Mouse (Mus musculus) thymus, adult 2 months (tissue): Measurements from ENCODE around the gene Def6. TPM values are rescaled to one million over a fixed set of nuclear protein-coding genes. Genes with fewer than 3 reads are reported as not detected.

Experiments used
- DNase-seq: peaks from one replicate; pipeline ENCODE4 v3.0.0; 2021
- H3K27ac ChIP-seq: fragments of 200-500 bp; 2 replicates; pipeline ENCODE4 v1.5.1; 2012; ENCODE audit warnings: low read length, control low read depth; ENCODE audit not compliant: control insufficient read depth, insufficient read depth
- H3K27me3 ChIP-seq: fragments of 200-500 bp; 2 replicates; pipeline ENCODE4 v1.6.1; 2012; ENCODE audit warnings: mild to moderate bottlenecking, low read length, moderate library complexity, mixed read lengths; ENCODE audit not compliant: control insufficient read depth, insufficient read depth
- H3K36me3 ChIP-seq: fragments of 200-500 bp; 2 replicates; pipeline ENCODE4 v1.6.1; 2012; ENCODE audit warnings: mild to moderate bottlenecking, low read length, moderate library complexity; ENCODE audit not compliant: control insufficient read depth, insufficient read depth
- H3K4me1 ChIP-seq: fragments of 200-500 bp; replicated peaks from 2 replicates; pipeline ENCODE4 v1.6.1; 2012; ENCODE audit warnings: low read length; ENCODE audit not compliant: control insufficient read depth, insufficient read depth
- H3K4me3 ChIP-seq: fragments of 200-500 bp; 2 replicates; pipeline ENCODE4 v1.5.1; 2012; ENCODE audit warnings: mild to moderate bottlenecking, low read length, control low read depth, moderate library complexity; ENCODE audit not compliant: control insufficient read depth, insufficient read depth
- CTCF ChIP-seq: fragments of 200-500 bp; IDR thresholded peaks from 2 replicates; pipeline ENCODE4 v1.5.1; 2012; ENCODE audit warnings: mild to moderate bottlenecking, control low read depth, low read length, moderate library complexity, borderline replicate concordance; ENCODE audit not compliant: control insufficient read depth, poor library complexity, insufficient read depth; ENCODE audit errors: extremely low read depth
- POLR2A ChIP-seq: fragments of 200-500 bp; IDR thresholded peaks from 2 replicates; pipeline ENCODE4 v1.6.1; 2012; ENCODE audit warnings: mild to moderate bottlenecking, low read length, control low read depth, moderate library complexity; ENCODE audit not compliant: control insufficient read depth, poor library complexity, insufficient read depth; ENCODE audit errors: extremely low read depth
- WGBS: fragments of 180-500 bp; shearing (Covaris S2); methylation state at CpG from one replicate; pipeline ENCODE4 v1.1.7; 2018; 5-methylcytosine and 5-hydroxymethylcytosine counted together
- polyA plus RNA-seq: library from polyadenylated mRNA; depleted of rRNA; stranded (reverse); fragments of >200 nt; gene quantifications from 2 replicates; pipeline ENCODE4 v1.2.3, GENCODE M21; 2012

The Def6 gene
- polyA plus RNA-seq, 1 experiment: 247 TPM

DNA sequence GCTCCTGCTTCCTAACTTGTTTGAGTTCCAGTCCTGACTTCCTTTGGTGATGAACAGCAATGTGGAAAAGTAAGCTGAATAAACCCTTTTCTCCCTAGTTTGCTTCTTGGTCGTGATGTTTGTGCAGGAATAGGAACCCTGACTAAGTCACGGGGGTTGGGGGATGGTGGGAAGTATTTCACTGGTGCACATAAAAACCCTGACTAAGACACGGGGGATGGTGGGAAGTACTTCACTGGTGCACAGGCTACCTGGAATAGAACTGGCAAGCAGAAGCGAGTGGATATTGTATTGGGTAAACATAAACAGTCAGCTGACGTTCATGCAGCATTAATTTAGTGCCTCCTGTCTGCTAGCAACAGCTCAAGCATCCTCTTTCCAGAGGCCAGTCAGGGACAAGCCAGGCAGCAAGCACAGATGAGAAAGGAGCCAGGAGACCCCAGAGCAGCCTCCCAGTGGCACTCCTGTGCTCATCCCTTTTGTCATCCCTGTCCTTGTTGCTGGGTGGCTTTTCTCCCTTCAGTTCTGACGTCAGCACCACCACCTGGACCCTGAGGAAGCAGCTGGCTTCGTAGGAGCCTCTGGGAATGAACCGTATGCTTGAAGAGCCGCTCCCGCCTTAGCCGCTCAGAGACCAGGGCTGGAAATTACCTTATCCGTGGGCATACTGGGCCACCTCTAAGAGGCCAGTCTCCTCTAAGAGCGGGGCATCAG lies 55.8 kb downstream of the Def6 start:
- no peak overlapping the region for H3K27ac ChIP-seq
- TF ChIP-seq CTCF (no peak), POLR2A (no peak)
- 92% methylated on average over 13 of the region's 13 CpGs for WGBS
- H3K4me3 ChIP-seq: no peak overlapping the region
- H3K4me1 ChIP-seq: peaks cover 6% of the 10 kb centered on the region
- no peak for DNase-seq
- H3K36me3 ChIP-seq: no peaks in the 10 kb centered on the region
- no peaks in the 10 kb centered on the region for H3K27me3 ChIP-seq

DNA sequence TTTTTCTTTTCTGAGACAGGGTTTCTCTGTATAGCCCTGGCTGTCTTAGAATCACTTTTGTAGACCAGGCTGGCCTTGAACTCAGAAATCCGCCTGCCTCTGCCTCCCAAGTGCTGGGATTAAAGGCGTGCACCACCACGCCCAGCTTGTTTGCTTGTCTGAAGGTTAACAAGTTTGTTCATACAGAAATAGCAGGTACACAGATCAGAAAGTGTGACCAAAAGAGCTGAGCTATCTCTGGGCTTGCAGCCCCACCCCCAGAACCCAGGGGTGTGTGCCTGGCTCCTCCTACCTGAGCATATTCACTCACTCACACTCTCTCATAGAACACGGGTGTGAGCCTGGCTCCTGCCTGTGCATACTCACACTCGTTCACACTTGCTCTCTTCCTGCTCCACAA lies 59.7 kb downstream of the Def6 start:
- Histone ChIP-seq H3K27me3 (no peaks in the 10 kb centered on the region), H3K4me3 (no peak overlapping the region), H3K36me3 (no peaks in the 10 kb centered on the region), H3K27ac (no peak overlapping the region), H3K4me1 (peaks cover 21% of the 10 kb centered on the region)
- TF ChIP-seq CTCF (no peak), POLR2A (no peak)
- 91% methylated on average over 5 of the region's 5 CpGs for WGBS
- DNase-seq: no peak

- no peaks in the 10 kb centered on the region for H3K36me3 ChIP-seq
- H3K4me1 ChIP-seq: peaks cover 21% of the 10 kb centered on the region
- WGBS: 35% methylated on average over 13 of the region's 13 CpGs
- H3K27ac ChIP-seq: no peak overlapping the region
- H3K4me3 ChIP-seq: no peak overlapping the region
- peak; percentile 45 for DNase-seq
- H3K27me3 ChIP-seq: no peaks in the 10 kb centered on the region
- TF ChIP-seq POLR2A (no peak), CTCF (no peak)
Observed at GRCm38 (mm10) chr17:28270165-28270564, 62.6 kb downstream of the Def6 start.

- Histone ChIP-seq H3K27ac (no peak overlapping the region), H3K4me1 (peaks cover 21% of the 10 kb centered on the region), H3K36me3 (no peaks in the 10 kb centered on the region), H3K27me3 (no peaks in the 10 kb centered on the region), H3K4me3 (no peak overlapping the region)
- no peak for DNase-seq
- TF ChIP-seq CTCF (no peak), POLR2A (no peak)
- WGBS: 94% methylated on average over 12 of the region's 12 CpGs
Observed at GRCm38 (mm10) chr17:28271537-28272266, 64.1 kb downstream of the Def6 start.

- Histone ChIP-seq H3K27ac (no peak overlapping the region), H3K27me3 (no peaks in the 10 kb centered on the region), H3K4me3 (no peak overlapping the region), H3K4me1 (peaks cover 21% of the 10 kb centered on the region), H3K36me3 (no peaks in the 10 kb centered on the region)
- WGBS: 87% methylated on average over 9 of the region's 9 CpGs
- no peak for TF ChIP-seq CTCF
- TF ChIP-seq POLR2A: no peak
- DNase-seq: no peak
Observed at GRCm38 (mm10) chr17:28272281-28272680, 64.7 kb downstream of the Def6 start.

GRCm38 (mm10) chr17:28272837-28273236 lies 65.3 kb downstream of the Def6 start:
- Histone ChIP-seq H3K27ac (no peak overlapping the region), H3K36me3 (no peaks in the 10 kb centered on the region), H3K4me1 (peaks cover 21% of the 10 kb centered on the region), H3K27me3 (no peaks in the 10 kb centered on the region), H3K4me3 (no peak overlapping the region)
- TF ChIP-seq CTCF (no peak), POLR2A (no peak)
- no peak for DNase-seq
- 96% methylated on average over 6 of the region's 6 CpGs for WGBS

DNA sequence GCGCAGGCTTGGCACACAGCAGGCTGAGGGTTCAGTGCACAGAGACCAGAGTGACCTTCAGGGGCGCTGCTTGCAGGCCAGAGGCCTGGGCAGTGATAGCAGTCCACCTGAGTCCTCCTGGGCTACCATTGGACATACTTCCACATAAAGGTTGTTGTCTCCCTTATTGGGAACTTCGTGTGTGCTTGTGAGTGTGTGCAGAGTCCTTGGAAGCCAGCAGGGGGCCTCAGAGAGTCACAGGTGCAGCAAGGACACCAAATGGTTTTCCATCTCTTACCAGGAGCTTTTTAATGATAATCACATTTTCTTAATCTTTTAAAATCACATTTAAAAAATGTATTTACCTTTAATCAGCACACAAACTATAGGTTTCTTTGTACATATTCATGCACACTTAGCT lies 67.2 kb downstream of the Def6 start:
- Histone ChIP-seq H3K36me3 (no peaks in the 10 kb centered on the region), H3K4me3 (no peak overlapping the region), H3K27ac (no peak overlapping the region), H3K27me3 (no peaks in the 10 kb centered on the region), H3K4me1 (peaks cover 24% of the 10 kb centered on the region)
- peak; percentile 42 for DNase-seq
- 86% methylated on average over 3 of the region's 3 CpGs for WGBS
- TF ChIP-seq CTCF (peak; percentile 70; the same call in 1 of the 2 replicates), POLR2A (no peak)
